Mouse (Mus musculus) Patski (cell line): ENCODE measurements at regions not wholly inside any gene's neighbourhood (a gene's known extent, or its start where the extent isn't known, plus 50 kb on each side); places are given as distances from the start of the nearest gene placed in this dataset.

Experiments
- ATAC-seq: fragments of 100-300 bp; one replicate; pipeline ENCODE4 v1.8.0; 2021
- CTCF ChIA-PET: fragments of 350-600 bp; sonication (Branson Sonifier 250); formaldehyde crosslinking; loops from one replicate; lab custom pipeline; 2022; ENCODE audit warnings: inconsistent platforms; lab: Charles Lee
- POLR2A ChIA-PET: fragments of 350-600 bp; sonication (Branson Sonifier 250); formaldehyde crosslinking; loops from one replicate; lab custom pipeline; 2022; ENCODE audit warnings: antibody characterized with exemption, inconsistent platforms; lab: Charles Lee
- DNase-seq: peaks from one replicate; pipeline ENCODE4 v3.0.0-alpha.2; 2011; ENCODE audit warnings: low read depth, low spot score
- H3K27me3 ChIP-seq: fragments of 371-371 bp; one replicate; pipeline ENCODE4 v1.5.1; 2021
- CTCF ChIP-seq: fragments of 100-300 bp; IDR thresholded peaks from one replicate; pipeline ENCODE4 v1.5.1; 2021
- in situ Hi-C: fragments of 300-500 bp; cut with MboI; formaldehyde crosslinking; loops from 3 replicates; pipeline ENCODE4 v1.11.1; 2018; ENCODE audit warnings: low pct_unique_long_range_greater_than_20kb, mixed read lengths

DNA sequence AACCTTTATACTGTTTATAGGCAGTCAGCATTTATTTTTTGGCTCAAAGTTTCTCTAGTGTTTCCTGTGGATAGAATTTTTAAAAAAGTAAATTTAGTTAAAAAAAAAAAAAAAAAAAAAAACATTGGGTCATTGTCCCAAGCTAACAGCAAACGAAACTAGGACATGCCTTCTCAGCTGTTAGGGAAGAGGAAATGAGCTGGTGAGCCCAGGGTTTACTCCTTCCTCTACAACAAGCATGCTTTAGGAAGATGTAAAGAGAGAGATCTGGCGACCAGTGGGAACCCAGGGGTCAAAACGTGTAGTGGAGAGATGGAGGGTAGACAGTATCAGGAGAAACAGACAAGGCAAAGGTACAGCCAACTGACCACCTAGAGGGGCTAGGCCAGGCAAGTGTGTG, 81.6 kb upstream of the Peli1 start:
- ATAC-seq (no peak), DNase-seq (no peak)
- TF ChIP-seq CTCF, result no peak
- in situ Hi-C loops, result loop anchor here (5.0 kb wide), 1 partner anchor 68 kb away; no protein-coding TSS in a partner anchor
- no peaks in the 10 kb centered on the region for H3K27me3 ChIP-seq
- CTCF ChIA-PET, result no interaction called here
- POLR2A ChIA-PET, result no interaction called here

DNA sequence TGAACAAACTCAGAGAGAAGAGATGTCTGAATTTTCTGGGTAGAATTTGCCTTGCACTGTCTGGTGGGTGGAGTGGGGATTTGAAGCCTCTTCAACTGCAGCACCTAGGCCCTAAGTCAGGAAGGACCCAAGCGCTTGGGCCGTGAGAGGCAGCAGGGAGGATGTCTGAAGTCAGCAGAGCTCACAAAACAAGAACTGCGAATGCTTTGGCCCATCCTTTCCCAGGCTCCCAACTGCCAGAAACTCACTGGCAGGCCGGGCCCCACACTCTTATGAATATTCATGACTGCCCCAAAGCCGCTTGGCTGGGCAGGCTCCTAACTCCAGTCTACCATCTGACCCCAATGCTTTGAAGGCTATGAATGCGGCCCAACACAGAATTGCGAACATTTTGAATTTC, 80.2 kb upstream of the Peli1 start:
- CTCF ChIA-PET, result no interaction called here
- ATAC-seq (no peak), DNase-seq (no peak)
- TF ChIP-seq CTCF, result no peak
- in situ Hi-C loops, result no loop called here
- POLR2A ChIA-PET, result no interaction called here
- H3K27me3 ChIP-seq, result no peaks in the 10 kb centered on the region

DNA sequence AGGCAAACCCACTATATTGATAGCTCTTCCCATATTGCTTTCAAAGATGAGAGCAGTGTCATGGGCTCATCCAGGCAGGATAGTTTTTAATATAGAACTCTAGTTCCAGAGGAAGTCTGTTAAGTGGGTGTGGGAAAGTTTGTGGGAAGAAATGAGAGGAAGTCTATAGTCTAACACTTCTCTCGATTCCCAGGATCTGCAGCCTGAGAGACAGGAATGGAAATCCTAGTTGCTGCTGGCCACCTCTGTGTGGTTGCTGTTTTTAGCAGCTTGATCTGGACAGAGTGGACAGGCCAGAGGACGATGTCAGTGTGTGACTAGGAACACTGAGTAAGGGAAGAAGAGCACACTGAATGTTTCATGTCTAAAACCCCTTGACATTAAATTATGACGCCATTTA, 76.8 kb upstream of the Peli1 start:
- ATAC-seq, result no peak
- in situ Hi-C loops, result no loop called here
- ChIA-PET POLR2A (interaction anchor here (0.5 kb wide), 1 partner anchor 262 kb away, joined by 4 read pairs; no protein-coding TSS in a partner anchor), CTCF (no interaction called here)
- no peak for DNase-seq
- H3K27me3 ChIP-seq, result peaks cover 3% of the 10 kb centered on the region
- no peak for TF ChIP-seq CTCF

DNA sequence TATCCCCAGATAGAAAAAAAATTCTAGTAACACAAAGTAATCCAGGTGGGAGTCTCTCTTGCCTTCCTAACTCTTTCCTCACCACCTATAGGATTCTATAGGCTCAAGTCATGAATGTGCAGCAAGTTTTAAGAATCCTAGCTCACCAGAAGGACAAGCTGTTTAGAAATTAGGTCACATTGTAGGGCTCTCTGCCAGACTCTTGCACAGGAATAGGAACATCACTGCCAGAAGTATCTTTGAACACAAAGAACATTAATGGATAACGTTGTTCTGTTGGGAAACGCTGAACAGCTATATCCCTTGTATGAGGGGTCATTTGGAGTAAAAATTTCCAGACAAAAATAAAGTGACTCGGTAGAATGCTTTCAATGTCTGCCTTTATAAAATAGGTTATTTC, 75.6 kb upstream of the Peli1 start:
- in situ Hi-C loops, result no loop called here
- no peak for DNase-seq
- no peak for ATAC-seq
- peaks cover 3% of the 10 kb centered on the region for H3K27me3 ChIP-seq
- ChIA-PET POLR2A (no interaction called here), CTCF (no interaction called here)
- no peak for TF ChIP-seq CTCF

DNA sequence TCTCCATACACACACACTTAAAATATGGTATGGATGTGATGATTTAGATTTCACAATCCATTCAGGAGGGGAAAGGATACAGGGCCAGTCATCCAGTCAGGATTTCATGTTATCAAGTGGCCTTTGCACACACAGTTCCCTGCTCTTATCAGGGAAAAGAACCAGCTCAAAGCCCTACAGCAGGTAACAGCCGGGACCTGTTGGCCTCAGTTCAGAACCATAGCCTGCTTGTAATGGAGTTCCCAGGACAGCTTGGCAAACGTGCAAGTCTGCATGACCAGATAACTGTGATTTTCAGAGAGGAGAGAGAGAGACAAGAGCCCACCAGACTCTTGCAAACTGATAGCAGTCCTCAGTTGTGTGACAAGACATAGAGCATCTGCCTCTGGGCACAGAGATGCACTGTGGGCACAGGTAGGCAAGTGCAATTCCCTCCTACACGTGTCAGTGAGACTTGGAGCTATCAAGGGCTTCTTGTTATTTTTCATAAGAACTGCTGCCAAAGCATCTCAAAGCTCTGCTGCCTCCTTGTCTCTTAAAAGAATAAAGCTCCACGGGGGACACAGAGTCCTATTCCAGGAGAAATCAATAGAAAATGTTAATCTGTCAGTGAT, 74.9 kb upstream of the Peli1 start:
- ChIA-PET CTCF (no interaction called here), POLR2A (no interaction called here)
- in situ Hi-C loops, result no loop called here
- ATAC-seq (no peak), DNase-seq (no peak)
- H3K27me3 ChIP-seq, result peaks cover 3% of the 10 kb centered on the region
- TF ChIP-seq CTCF, result no peak

DNA sequence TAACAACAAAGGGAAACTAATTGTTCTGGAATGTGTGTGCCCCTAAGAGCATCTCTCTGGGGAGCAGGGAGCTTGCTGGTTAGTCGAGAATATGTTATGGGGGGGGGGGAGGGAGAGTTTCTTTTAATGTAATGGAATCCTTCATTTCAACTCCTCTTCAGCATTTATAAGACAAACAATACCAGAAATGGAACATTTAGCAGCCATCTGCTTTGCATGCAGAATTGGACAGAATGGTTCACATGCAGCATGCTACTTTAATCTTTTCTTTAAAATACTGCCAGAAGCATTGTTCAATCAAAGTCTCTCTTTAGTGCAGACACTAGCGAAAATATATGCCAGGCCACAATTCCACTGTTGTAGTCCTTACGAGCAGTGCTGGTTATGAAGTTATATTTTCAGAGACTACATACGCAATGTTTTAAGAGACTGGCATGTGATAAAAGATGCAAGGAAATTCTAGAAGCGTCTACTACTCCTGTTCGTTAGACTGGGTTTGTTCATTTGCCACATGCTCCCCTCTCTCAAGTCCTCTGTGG, 74.2 kb upstream of the Peli1 start:
- CTCF ChIA-PET, result interaction anchor here (0.9 kb wide), 1 partner anchor 15 kb away, joined by 3 read pairs; no protein-coding TSS in a partner anchor
- ATAC-seq (no peak), DNase-seq (no peak)
- POLR2A ChIA-PET, result no interaction called here
- no peak for TF ChIP-seq CTCF
- peaks cover 3% of the 10 kb centered on the region for H3K27me3 ChIP-seq
- in situ Hi-C loops, result no loop called here

DNA sequence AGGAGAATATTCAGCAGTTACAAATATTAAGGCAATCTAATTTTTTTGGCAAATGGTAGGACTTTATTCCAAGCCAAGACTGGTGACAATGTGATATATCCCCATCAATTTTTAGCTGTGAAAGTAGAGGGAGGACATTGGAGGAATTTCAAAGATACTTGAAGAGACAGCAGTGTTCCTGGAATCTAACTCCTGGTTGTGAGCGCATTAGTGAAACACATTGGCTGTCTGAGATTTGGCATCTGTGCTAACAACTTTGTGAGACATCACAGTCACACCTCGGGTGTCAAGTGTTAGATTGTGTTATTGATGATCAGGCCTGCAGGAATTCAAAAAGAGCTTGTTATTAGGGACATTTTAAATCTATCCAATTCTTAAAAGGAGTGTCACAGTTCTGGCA, 71.3 kb upstream of the Peli1 start:
- H3K27me3 ChIP-seq, result peaks cover 3% of the 10 kb centered on the region
- no peak for DNase-seq
- CTCF ChIA-PET, result no interaction called here
- POLR2A ChIA-PET, result no interaction called here
- in situ Hi-C loops, result no loop called here
- no peak for TF ChIP-seq CTCF
- ATAC-seq, result no peak

DNA sequence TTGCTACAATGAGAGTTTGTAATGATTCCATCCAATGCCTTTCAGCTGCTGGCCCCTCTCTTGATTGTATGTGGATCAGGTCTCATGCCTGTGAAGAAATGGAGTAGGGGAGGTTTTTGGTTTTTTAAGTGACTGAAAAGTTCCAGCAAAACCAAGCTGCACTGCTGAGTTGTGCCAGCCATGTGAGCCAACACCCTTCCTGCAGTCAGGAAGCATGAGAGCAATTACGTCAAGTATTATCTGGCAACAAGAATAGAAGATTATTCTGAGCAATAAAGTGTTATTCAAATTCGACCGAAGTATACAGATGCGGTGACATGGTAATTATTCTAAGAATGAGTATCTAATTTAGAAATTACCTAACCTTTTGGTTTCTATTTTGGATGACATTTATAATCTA, 67.0 kb upstream of the Peli1 start:
- H3K27me3 ChIP-seq, result no peaks in the 10 kb centered on the region
- POLR2A ChIA-PET, result no interaction called here
- in situ Hi-C loops, result no loop called here
- DNase-seq, result no peak
- ATAC-seq, result no peak
- TF ChIP-seq CTCF, result no peak
- CTCF ChIA-PET, result no interaction called here

DNA sequence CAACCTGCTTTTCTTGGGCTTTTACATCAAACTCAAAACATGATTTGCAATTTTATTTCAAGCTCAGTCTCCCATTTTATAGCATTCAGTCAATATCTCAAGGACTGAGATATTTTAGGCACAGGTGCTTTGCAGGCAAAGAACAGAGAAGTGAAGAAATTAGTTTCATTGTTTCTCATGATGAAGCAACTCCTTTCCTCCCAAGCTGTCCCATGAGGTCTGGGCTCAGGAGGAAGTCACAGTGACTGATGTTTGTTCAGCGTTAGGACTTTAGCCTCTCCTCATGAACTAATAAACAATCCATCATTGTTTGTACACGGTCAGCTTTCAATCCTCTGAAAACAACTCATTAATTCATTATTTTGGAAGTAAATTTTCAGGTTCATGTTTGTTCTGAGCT, 66.6 kb upstream of the Peli1 start:
- POLR2A ChIA-PET, result no interaction called here
- DNase-seq (no peak), ATAC-seq (no peak)
- in situ Hi-C loops, result no loop called here
- no peaks in the 10 kb centered on the region for H3K27me3 ChIP-seq
- CTCF ChIA-PET, result no interaction called here
- no peak for TF ChIP-seq CTCF

DNA sequence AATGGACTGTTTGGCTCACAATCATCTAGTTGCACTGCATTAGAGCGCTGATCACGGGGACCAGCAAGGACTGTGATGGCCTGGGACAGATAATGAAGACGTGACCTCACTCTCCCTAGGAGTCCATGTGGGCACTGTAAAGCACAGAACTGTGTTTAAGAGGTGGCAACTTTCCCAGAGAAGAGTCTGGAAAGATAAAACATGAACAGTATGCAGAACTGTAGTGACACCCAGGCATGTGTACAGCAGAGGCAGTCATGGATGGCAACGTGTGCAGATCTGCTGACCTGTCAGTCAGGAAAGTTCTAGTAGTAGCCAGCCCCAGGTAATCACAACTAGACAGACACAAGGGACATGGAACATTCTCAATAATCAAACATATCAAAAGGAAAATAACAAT, 63.8 kb upstream of the Peli1 start:
- CTCF ChIA-PET, result no interaction called here
- in situ Hi-C loops, result no loop called here
- ATAC-seq (no peak), DNase-seq (no peak)
- H3K27me3 ChIP-seq, result no peaks in the 10 kb centered on the region
- no peak for TF ChIP-seq CTCF
- POLR2A ChIA-PET, result no interaction called here

DNA sequence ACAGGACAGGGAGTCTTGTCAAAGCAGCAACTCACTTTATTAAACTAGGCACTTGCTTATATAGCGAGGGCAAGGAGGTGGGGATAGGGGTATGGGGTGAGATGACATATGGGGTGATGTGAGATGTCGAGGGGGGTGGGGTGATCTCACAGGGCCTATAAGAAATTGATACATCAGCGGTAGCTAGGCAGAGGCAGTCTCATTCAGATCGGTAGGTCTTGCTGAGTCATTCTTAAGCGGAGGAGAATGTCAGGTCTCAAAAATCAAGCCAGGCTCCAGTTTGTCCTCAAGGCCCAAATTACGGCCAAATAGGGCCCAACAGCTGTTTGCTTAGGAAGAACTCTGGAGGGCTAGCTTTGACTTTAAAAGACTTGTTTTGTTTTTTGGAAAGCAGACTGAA, 60.7 kb upstream of the Peli1 start:
- ATAC-seq, result no peak
- TF ChIP-seq CTCF, result no peak
- CTCF ChIA-PET, result no interaction called here
- POLR2A ChIA-PET, result no interaction called here
- in situ Hi-C loops, result no loop called here
- DNase-seq, result no peak
- no peaks in the 10 kb centered on the region for H3K27me3 ChIP-seq

DNA sequence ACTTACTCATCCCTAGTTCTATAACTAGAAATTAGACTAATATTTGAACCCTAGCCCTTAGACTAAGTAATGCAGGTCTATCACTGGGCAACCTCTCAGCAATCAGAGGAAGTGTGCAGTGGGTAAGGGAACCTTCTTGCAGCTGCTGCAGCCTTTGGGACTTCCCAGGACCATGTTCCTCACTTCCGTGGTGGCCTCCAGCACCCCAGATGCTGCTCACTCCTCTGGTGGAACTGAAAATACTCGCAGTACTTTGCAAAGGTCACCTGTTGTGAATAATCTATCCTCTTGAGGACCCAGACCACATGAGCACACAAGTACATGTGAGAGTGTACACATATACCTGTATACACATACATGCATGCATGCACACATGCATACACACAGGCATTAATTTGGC, 59.3 kb upstream of the Peli1 start:
- in situ Hi-C loops, result no loop called here
- ChIA-PET CTCF (no interaction called here), POLR2A (no interaction called here)
- no peak for ATAC-seq
- TF ChIP-seq CTCF, result no peak
- DNase-seq, result no peak
- no peaks in the 10 kb centered on the region for H3K27me3 ChIP-seq
